Comparison of ENCODE assay signal across 13 mouse cellular contexts in genomic region chr14:75045184-75045583, GRCm38 (mm10). TPM values are rescaled to one million over a fixed set of nuclear protein-coding genes. Genes with fewer than 3 reads are reported as not detected.
A peak's percentile ranks its signal among the peaks of the same experiment; 100 is the strongest.
DNase-seq lines count a peak whose midpoint lies in the region; ATAC-seq and TF ChIP-seq lines count a peak whose summit lies in the region.
"Had no signal": no experiment of that assay in that cellular context is flagged by ENCODE, and none has a peak within 500 bp of the region (broad histone marks: within the 10 kb centered on the region; RNA-seq: fewer than 3 reads in every experiment).

No protein-coding gene starts in this region.

- WGBS in liver, postnatal 0 days (ENCODE audit: insufficient replicate concordance), result 51% methylated on average over 7 of the region's 7 CpGs

- H3K27ac ChIP-seq in liver, postnatal 0 days (ENCODE audit: low read depth), result no peak overlapping the region
- H3K27ac ChIP-seq: hindbrain, embryonic 10.5 days; left cerebral cortex, adult 2 months had no signal

- H3K4me1 ChIP-seq in liver, postnatal 0 days (ENCODE audit: insufficient read depth), result no peaks in the 10 kb centered on the region
- H3K4me1 ChIP-seq: hindbrain, embryonic 10.5 days had no signal

- no peak for TF ChIP-seq EP300 in liver, postnatal 0 days (IDR thresholded peaks at IDR 0.05; ENCODE audit: low read depth)

- H3K9ac ChIP-seq in liver, postnatal 0 days (replicated peaks), result no peak overlapping the region

- no peaks in the 10 kb centered on the region for H3K27me3 ChIP-seq in liver, postnatal 0 days (ENCODE audit: insufficient read depth, low read length)

- DNase-seq in liver, postnatal 0 days, result no peak
- DNase-seq in liver, result no peak
- peak; percentile 27 for DNase-seq in fibroblast of lung, adult 2 months (ENCODE audit: low read depth)
- no peak for DNase-seq in thymus, postnatal 25 days
- DNase-seq in MN1 (ENCODE audit: low spot score), result no peak
- DNase-seq: cerebellum, adult 2 months; right cerebral cortex, postnatal 25 days had no signal

- H3K4me3 ChIP-seq in liver, postnatal 0 days (ENCODE audit: low read depth, low read length), result no peak overlapping the region
- H3K4me3 ChIP-seq: hindbrain, embryonic 10.5 days; left cerebral cortex, adult 2 months had no signal

- H3K9me3 ChIP-seq in liver, postnatal 0 days (ENCODE audit: low read length), result no peaks in the 10 kb centered on the region
- H3K9me3 ChIP-seq: G1E; hindbrain, embryonic 10.5 days had no signal

- ATAC-seq in liver, postnatal 0 days, result peak; percentile 27; the same call in 1 of the 2 replicates
- ATAC-seq in CD4-positive, CD25-positive, alpha-beta regulatory T cell, adult 4 months, result peak; percentile 41
- ATAC-seq in neutrophil, adult 5-6 weeks (ENCODE audit: extremely low read depth, insufficient number of reproducible peaks, low FRiP score, poor library complexity, severe bottlenecking), result peak; percentile 66; the same call in 1 of the 2 replicates
- ATAC-seq: intestine, embryonic 16.5 days had no signal

- no peaks in the 10 kb centered on the region for H3K36me3 ChIP-seq in liver, postnatal 0 days (replicated peaks; ENCODE audit: insufficient read depth, low read length)
- H3K36me3 ChIP-seq: G1E; hindbrain, embryonic 10.5 days had no signal

- no peak for TF ChIP-seq CTCF in liver, postnatal 0 days (IDR thresholded peaks at IDR 0.05; ENCODE audit: low read depth)

- no peak overlapping the region for H3K4me2 ChIP-seq in liver, postnatal 0 days (ENCODE audit: low read depth, low read length)

RNA-seq across cellular contexts. Expression of gene Rubcnl, which starts 29.4 kb away (rescaled TPM):
- 0.51 and 0.69 TPM in 2 replicates for polyA plus RNA-seq in liver, postnatal 0 days (2015; fragmentation: Nextera tagmentation; extraction: Ambion mirVana)
- 1 to 10 TPM in 1 of 2 experiments, under 1 TPM in 1; 0.51 to 1.3 TPM for polyA plus RNA-seq in CD4-positive, CD25-positive, alpha-beta regulatory T cell, adult 4 months (2017; shearing (Covaris generic))
- total RNA-seq in neutrophil, adult 5-6 weeks (2017), result 80.9 and 83.6 TPM in 2 replicates
- polyA plus RNA-seq: G1E had no signal
